Comparison of ENCODE assay signal across 12 mouse cellular contexts in genomic region chr12:82855333-82856107, GRCm38 (mm10).
DNase-seq lines count a peak whose midpoint lies in the region; TF ChIP-seq lines count a peak whose summit lies in the region.
"Had no signal": no experiment of that assay in that cellular context is flagged by ENCODE, and none has a peak within 500 bp of the region (broad histone marks: within the 10 kb centered on the region; RNA-seq: fewer than 3 reads in every experiment).

No protein-coding gene starts in this region.

- no peak overlapping the region for H3K27ac ChIP-seq in kidney, adult 2 months (ENCODE audit: insufficient read depth, low read depth, low read length)
- no peak overlapping the region for H3K27ac ChIP-seq in hindbrain, embryonic 10.5 days
- H3K27ac ChIP-seq: heart, embryonic 10.5 days; hindbrain, embryonic 15.5 days; lung, embryonic 15.5 days had no signal

- no peaks in the 10 kb centered on the region for H3K36me3 ChIP-seq in kidney, adult 2 months (ENCODE audit: control insufficient read depth, insufficient read depth, low read length)
- H3K36me3 ChIP-seq in hindbrain, embryonic 10.5 days, result no peaks in the 10 kb centered on the region
- H3K36me3 ChIP-seq: heart, embryonic 10.5 days; hindbrain, embryonic 15.5 days; lung, embryonic 15.5 days had no signal

- no peak overlapping the region for H3K4me3 ChIP-seq in kidney, adult 2 months (ENCODE audit: insufficient read depth, low read depth, low read length)
- H3K4me3 ChIP-seq in hindbrain, embryonic 10.5 days, result no peak overlapping the region
- H3K4me3 ChIP-seq: heart, embryonic 10.5 days; hindbrain, embryonic 15.5 days; lung, embryonic 15.5 days had no signal

- no peak for TF ChIP-seq CTCF in kidney, adult 2 months (conservative IDR thresholded peaks at IDR 0.05; ENCODE audit: insufficient read depth, insufficient read length, low read depth, low read length)
- no peak for TF ChIP-seq CTCF in brain, embryonic 14.5 days (IDR thresholded peaks at IDR 0.05; ENCODE audit: borderline replicate concordance, extremely low read depth, insufficient read depth, insufficient read length)

- TF ChIP-seq POLR2A in kidney, adult 2 months (IDR thresholded peaks at IDR 0.05; ENCODE audit: low read depth, low read length), result no peak
- TF ChIP-seq POLR2A in brain, embryonic 14.5 days (IDR thresholded peaks at IDR 0.05; ENCODE audit: borderline replicate concordance, extremely low read depth, insufficient read depth, insufficient read length, poor library complexity, severe bottlenecking), result no peak

- DNase-seq in cerebellum, adult 18-20 months, result peak; percentile 2 to 3
- DNase-seq in cerebellum, postnatal 4 days (ENCODE audit: low spot score in 2 of 2), result no peak
- DNase-seq in kidney, adult 2 months, result peak; percentile 32
- no peak for DNase-seq in kidney, postnatal 4 days
- peak; percentile 47 for DNase-seq in brain, embryonic 14.5 days (ENCODE audit: low read depth)
- peak; percentile 17 to 27 for DNase-seq in layer of hippocampus, postnatal 36 days
- DNase-seq in neural tube, embryonic 10.5 days (ENCODE audit: extremely low spot score, low spot score), result no peak
- no peak for DNase-seq in hindbrain, embryonic 10.5 days (ENCODE audit: low spot score)
- DNase-seq: thymus, postnatal 36 days had no signal

- no peaks in the 10 kb centered on the region for H3K4me1 ChIP-seq in kidney, adult 2 months (ENCODE audit: control insufficient read depth, insufficient read depth, low read length)
- no peaks in the 10 kb centered on the region for H3K4me1 ChIP-seq in hindbrain, embryonic 10.5 days (replicated peaks)
- H3K4me1 ChIP-seq: heart, embryonic 10.5 days; hindbrain, embryonic 15.5 days; lung, embryonic 15.5 days had no signal

- WGBS in kidney, adult 2 months, result 53% methylated on average over 4 of the region's 4 CpGs
- 73% methylated on average over 4 of the region's 4 CpGs for WGBS in hindbrain, embryonic 10.5 days

- 0 out of 2 replicates have a peak, but pooled peaks cover 8% of the 10 kb centered on the region for H3K9me3 ChIP-seq in hindbrain, embryonic 10.5 days
- H3K9me3 ChIP-seq: heart, embryonic 10.5 days; hindbrain, embryonic 15.5 days; lung, embryonic 15.5 days had no signal

- H3K27me3 ChIP-seq in kidney, adult 2 months (replicated peaks; ENCODE audit: control insufficient read depth, insufficient read depth, low read length), result no peaks in the 10 kb centered on the region
- H3K27me3 ChIP-seq in hindbrain, embryonic 10.5 days (ENCODE audit: insufficient read depth, poor library complexity, severe bottlenecking), result no peaks in the 10 kb centered on the region
- H3K27me3 ChIP-seq: hindbrain, embryonic 15.5 days; lung, embryonic 15.5 days had no signal

Comparison
In these comparisons a context has a peak if more than half of its experiments do, and no peak if none do; other contexts are left out.
1. DNase-seq: peak in cerebellum, adult 18-20 months (2 of 2), kidney, adult 2 months (single experiment), brain, embryonic 14.5 days (single experiment) and layer of hippocampus, postnatal 36 days (2 of 2); none in cerebellum, postnatal 4 days (0 of 2), kidney, postnatal 4 days (0 of 2), neural tube, embryonic 10.5 days (single experiment) and hindbrain, embryonic 10.5 days (single experiment).